7 mouse cellular contexts compared by ENCODE assay signal in genomic region chr11:60418473-60418803, GRCm38 (mm10). TPM values are rescaled to one million over a fixed set of nuclear protein-coding genes. Genes with fewer than 3 reads are reported as not detected.
DNase-seq lines count a peak whose midpoint lies in the region; ATAC-seq and TF ChIP-seq lines count a peak whose summit lies in the region.

No protein-coding gene starts in this region.

- dilution Hi-C loops in CH12.LX (cut with MboI; ENCODE audit: extremely low pct_ligation_motif_present, extremely low pct_unique_long_range_greater_than_20kb, low sequenced_read_pairs) = no loop called here

- H3K79me2 ChIP-seq in C2C12 (ENCODE audit: control insufficient read depth, insufficient read depth) = peaks cover 58% of the 10 kb centered on the region
- peaks cover 35% of the 10 kb centered on the region for H3K79me2 ChIP-seq in CH12.LX (replicated peaks; ENCODE audit: control insufficient read depth, extremely low read depth, insufficient read depth, poor library complexity, severe bottlenecking)

- TF ChIP-seq RAD21 in CH12.LX (IDR thresholded peaks at IDR 0.05; ENCODE audit: low read depth, low read length) = no peak

- H3K4me3 ChIP-seq in C2C12 (ENCODE audit: insufficient read depth, poor library complexity, severe bottlenecking) (peak overlapping the region; percentile 79), CH12.LX (replicated peaks in 1 of 3; ENCODE audit: low read depth in 2 of 3, low read length in 2 of 3, poor library complexity in 1 of 3) (peak overlapping the region; percentile 80 to 94 (median 87))
- H3K4me3 ChIP-seq in forebrain, embryonic 11.5 days (ENCODE audit: low read depth, low read length) = peak overlapping the region; percentile 87
- peak overlapping the region; percentile 97 for H3K4me3 ChIP-seq in midbrain, embryonic 10.5 days

- no peak for TF ChIP-seq EP300 in CH12.LX (IDR thresholded peaks at IDR 0.05; ENCODE audit: low read length)

- H3K4me1 ChIP-seq in CH12.LX (ENCODE audit: control insufficient read depth in 1 of 2, insufficient read depth in 2 of 2) = peaks cover 7 to 57% of the 10 kb centered on the region in 2 experiments
- H3K4me1 ChIP-seq in forebrain, embryonic 11.5 days (replicated peaks; ENCODE audit: control insufficient read depth, insufficient read depth, low read length) = peaks cover 5% of the 10 kb centered on the region
- peaks cover 44% of the 10 kb centered on the region for H3K4me1 ChIP-seq in midbrain, embryonic 10.5 days

- H3K9me3 ChIP-seq in CH12.LX (replicated peaks; ENCODE audit: low read length) = no peaks in the 10 kb centered on the region
- H3K9me3 ChIP-seq in forebrain, embryonic 11.5 days (ENCODE audit: control insufficient read depth, low read length) = no peaks in the 10 kb centered on the region
- H3K9me3 ChIP-seq in midbrain, embryonic 10.5 days (replicated peaks) = no peaks in the 10 kb centered on the region

- no peak for TF ChIP-seq POLR2A in CH12.LX (IDR thresholded peaks at IDR 0.05; ENCODE audit: low read depth, low read length)

- H3K4me2 ChIP-seq in CH12.LX (ENCODE audit: insufficient read depth, low read depth, poor library complexity, severe bottlenecking) = peak overlapping the region; percentile 86
- H3K4me2 ChIP-seq in forebrain, embryonic 11.5 days (ENCODE audit: low read depth, low read length, severe bottlenecking) = peak overlapping the region; percentile 80

- DNase-seq in CH12.LX (ENCODE audit: extremely low read depth) = peak; percentile 30
- peak; percentile 50 for DNase-seq in forebrain, embryonic 11.5 days (ENCODE audit: low spot score)
- DNase-seq in kidney, adult 8-10 months = peak; percentile 7 to 13
- no peak for DNase-seq in midbrain, embryonic 10.5 days (ENCODE audit: low spot score)
- DNase-seq in thymus, postnatal 10 days (ENCODE audit: low spot score in 2 of 2) = peak; percentile 7 to 20
- DNase-seq in layer of hippocampus, postnatal 10 days (ENCODE audit: low spot score in 2 of 2) = no peak

- peak overlapping the region; percentile 95 for H3ac ChIP-seq in C2C12 (ENCODE audit: control insufficient read depth, insufficient read length, low read depth)

- H3K79me3 ChIP-seq in C2C12 (ENCODE audit: low read depth) = peaks cover 18% of the 10 kb centered on the region

- H3K27me3 ChIP-seq in C2C12 (ENCODE audit: control insufficient read depth, insufficient read depth, insufficient read length) (no peaks in the 10 kb centered on the region), CH12.LX (replicated peaks) (no peaks in the 10 kb centered on the region)
- no peaks in the 10 kb centered on the region for H3K27me3 ChIP-seq in forebrain, embryonic 11.5 days (ENCODE audit: control insufficient read depth, insufficient read depth, low read length)
- H3K27me3 ChIP-seq in midbrain, embryonic 10.5 days (ENCODE audit: low read depth, poor library complexity, severe bottlenecking) = no peaks in the 10 kb centered on the region

- no peak for ATAC-seq in forebrain, embryonic 11.5 days (replicated peaks; ENCODE audit: low FRiP score)

- in situ Hi-C loops in CH12.LX (cut with MboI; ENCODE audit: low pct_ligation_motif_present, low pct_unique_long_range_greater_than_20kb, low sequenced_read_pairs) = loop anchor here (5.0 to 25.0 kb wide), 3 partner anchors 164 to 331 kb away; no protein-coding TSS in a partner anchor

- TF ChIP-seq CTCF in C2C12 (IDR thresholded peaks at IDR 0.05; ENCODE audit: control insufficient read depth, insufficient read depth, insufficient read length) = no peak
- TF ChIP-seq CTCF in CH12.LX (conservative IDR thresholded peaks at IDR 0.05 in 1 of 2, IDR thresholded peaks at IDR 0.05 in 1 of 2; ENCODE audit: low read depth in 2 of 2, low read length in 2 of 2) = no peak

- H3K27ac ChIP-seq in CH12.LX (ENCODE audit: insufficient read depth, low read depth) = no peak overlapping the region
- H3K27ac ChIP-seq in forebrain, embryonic 11.5 days (ENCODE audit: low read depth, low read length) = no peak overlapping the region
- peak overlapping the region; percentile 95; the same call in 1 of the 2 replicates for H3K27ac ChIP-seq in midbrain, embryonic 10.5 days (replicated peaks)

- H3K36me3 ChIP-seq in C2C12 (ENCODE audit: control insufficient read depth, insufficient read depth) (no peaks in the 10 kb centered on the region), CH12.LX (replicated peaks in 1 of 2; ENCODE audit: control insufficient read depth in 1 of 2, insufficient read depth in 1 of 2, low read length in 1 of 2) (peaks cover 0 to 30% of the 10 kb centered on the region in 2 experiments)
- no peaks in the 10 kb centered on the region for H3K36me3 ChIP-seq in forebrain, embryonic 11.5 days (ENCODE audit: control insufficient read depth, insufficient read depth, low read length)
- no peaks in the 10 kb centered on the region for H3K36me3 ChIP-seq in midbrain, embryonic 10.5 days

- H3K9ac ChIP-seq in CH12.LX (ENCODE audit: insufficient read depth, low read depth) = peak overlapping the region; percentile 87
- H3K9ac ChIP-seq in forebrain, embryonic 11.5 days (ENCODE audit: low read length) = peak overlapping the region; percentile 88

- WGBS in forebrain, embryonic 11.5 days = 35% methylated on average over 6 of the region's 6 CpGs
- 30% methylated on average over 6 of the region's 6 CpGs for WGBS in midbrain, embryonic 10.5 days

TF ChIP-seq in C2C12, 6 proteins besides CTCF, POLR2A, EP300 and RAD21:
- TF ChIP-seq MYOD1 (IDR thresholded peaks at IDR 0.05; ENCODE audit: control insufficient read depth, insufficient read length, low read depth) (no peak), USF1 (IDR thresholded peaks at IDR 0.05; ENCODE audit: low read depth) (no peak), MYOG (IDR thresholded peaks at IDR 0.05; ENCODE audit: control insufficient read depth, extremely low read depth, insufficient read length) (no peak), FOSL1 (IDR thresholded peaks at IDR 0.05; ENCODE audit: insufficient read depth, low read length, poor library complexity, severe bottlenecking) (no peak), CEBPB (IDR thresholded peaks at IDR 0.05; ENCODE audit: low read depth) (no peak), MAX (IDR thresholded peaks at IDR 0.05) (no peak)

TF ChIP-seq in CH12.LX, 34 proteins besides CTCF, POLR2A, EP300 and RAD21:
- no peak for TF ChIP-seq NRF1 (IDR thresholded peaks at IDR 0.05; ENCODE audit: low read depth, low read length)
- TF ChIP-seq GABPA (IDR thresholded peaks at IDR 0.05; ENCODE audit: insufficient replicate concordance, low read depth, low read length) = no peak
- TF ChIP-seq SMC3 (IDR thresholded peaks at IDR 0.05; ENCODE audit: low read depth, low read length) = no peak
- TF ChIP-seq JUND (conservative IDR thresholded peaks at IDR 0.05; ENCODE audit: low read depth, low read length) = no peak
- no peak for TF ChIP-seq JUN (IDR thresholded peaks at IDR 0.05; ENCODE audit: insufficient read depth, low read depth, low read length)
- no peak for TF ChIP-seq SIN3A (IDR thresholded peaks at IDR 0.05; ENCODE audit: low read length)
- TF ChIP-seq MXI1 (IDR thresholded peaks at IDR 0.05; ENCODE audit: low read depth, low read length) = no peak
- no peak for TF ChIP-seq USF1 (IDR thresholded peaks at IDR 0.05; ENCODE audit: low read depth, low read length)
- no peak for TF ChIP-seq CHD2 (IDR thresholded peaks at IDR 0.05; ENCODE audit: low read length)
- no peak for TF ChIP-seq UBTF (IDR thresholded peaks at IDR 0.05; ENCODE audit: low read depth, low read length)
- no peak for TF ChIP-seq TCF12 (IDR thresholded peaks at IDR 0.05; ENCODE audit: low read depth, low read length)
- TF ChIP-seq BHLHE40 (IDR thresholded peaks at IDR 0.05; ENCODE audit: low read depth, low read length) = no peak
- no peak for TF ChIP-seq ZMIZ1 (IDR thresholded peaks at IDR 0.05; ENCODE audit: low read depth, low read length)
- TF ChIP-seq MAZ (IDR thresholded peaks at IDR 0.05; ENCODE audit: low read depth, low read length) = no peak
- TF ChIP-seq CHD1 (IDR thresholded peaks at IDR 0.05; ENCODE audit: low read depth, low read length) = no peak

RNA-seq across cellular contexts. Expression of gene Atpaf2, which starts 0.2 kb away (rescaled TPM):
- polyA plus RNA-seq in C2C12 (2012; fragmentation: generic; extraction: Trizol) (41.4 TPM), CH12.LX (2012; ENCODE audit: insufficient read length, low read depth) (56.9 and 78.6 TPM in 2 replicates)
- total RNA-seq in CH12.LX (2012; rRNA removed) (47.8 and 62.4 TPM in 2 replicates), CH12.LX (2014; rRNA removed) (72.6 and 79.2 TPM in 2 replicates)
- polyA plus RNA-seq in forebrain, embryonic 11.5 days (2014; fragmentation: Nextera tagmentation; extraction: Ambion mirVana) = 40.1 and 51.7 TPM in 2 replicates
- polyA plus RNA-seq in midbrain, embryonic 10.5 days (2016; fragmentation: Nextera tagmentation; extraction: Ambion mirVana) = 51.8 and 52.1 TPM in 2 replicates
- total RNA-seq in layer of hippocampus, postnatal 10 days (2021) = 10 to 100 TPM; 28.3 to 31.8 TPM

RNA-seq across cellular contexts. Expression of gene Gid4, which starts 1.5 kb away (rescaled TPM):
- polyA plus RNA-seq in C2C12 (2012; fragmentation: generic; extraction: Trizol) = 6.0 TPM
- total RNA-seq in CH12.LX (2012; rRNA removed) = 18.9 and 23.4 TPM in 2 replicates
- total RNA-seq in CH12.LX (2014; rRNA removed) = 17.0 and 17.3 TPM in 2 replicates
- polyA plus RNA-seq in CH12.LX (2012; ENCODE audit: insufficient read length, low read depth) = 14.9 and 17.0 TPM in 2 replicates
- polyA plus RNA-seq in forebrain, embryonic 11.5 days (2014; fragmentation: Nextera tagmentation; extraction: Ambion mirVana) = 38.1 and 38.5 TPM in 2 replicates
- polyA plus RNA-seq in midbrain, embryonic 10.5 days (2016; fragmentation: Nextera tagmentation; extraction: Ambion mirVana) = 31.7 and 32.5 TPM in 2 replicates
- total RNA-seq in layer of hippocampus, postnatal 10 days (2021) = 10 to 100 TPM; 38.0 to 39.3 TPM

RNA-seq across cellular contexts. Expression of gene Drg2, which starts 36.0 kb away (rescaled TPM):
- 80.6 TPM for polyA plus RNA-seq in C2C12 (2012; fragmentation: generic; extraction: Trizol)
- total RNA-seq in CH12.LX (2012; rRNA removed) = 135 and 152 TPM in 2 replicates
- total RNA-seq in CH12.LX (2014; rRNA removed) = 105 and 115 TPM in 2 replicates
- polyA plus RNA-seq in CH12.LX (2012; ENCODE audit: insufficient read length, low read depth) = 151 and 155 TPM in 2 replicates
- polyA plus RNA-seq in forebrain, embryonic 11.5 days (2014; fragmentation: Nextera tagmentation; extraction: Ambion mirVana) = 121 and 133 TPM in 2 replicates
- 129 and 131 TPM in 2 replicates for polyA plus RNA-seq in midbrain, embryonic 10.5 days (2016; fragmentation: Nextera tagmentation; extraction: Ambion mirVana)
- total RNA-seq in layer of hippocampus, postnatal 10 days (2021) = 10 to 100 TPM; 64.2 to 73.8 TPM

RNA-seq across cellular contexts. Expression of gene Myo15, which starts 50.7 kb away (rescaled TPM):
- polyA plus RNA-seq in C2C12 (2012; fragmentation: generic; extraction: Trizol) = not detected
- total RNA-seq in CH12.LX (2012; rRNA removed) = 0.04 and 0.08 TPM in 2 replicates
- total RNA-seq in CH12.LX (2014; rRNA removed) = 0.01 TPM in 1 of 2 replicates, not detected in the other
- 0.10 and 0.13 TPM in 2 replicates for polyA plus RNA-seq in CH12.LX (2012; ENCODE audit: insufficient read length, low read depth)
- polyA plus RNA-seq in forebrain, embryonic 11.5 days (2014; fragmentation: Nextera tagmentation; extraction: Ambion mirVana) = 0.08 and 0.27 TPM in 2 replicates
- 0.04 and 0.05 TPM in 2 replicates for polyA plus RNA-seq in midbrain, embryonic 10.5 days (2016; fragmentation: Nextera tagmentation; extraction: Ambion mirVana)
- under 1 TPM; 0.13 to 0.18 TPM for total RNA-seq in layer of hippocampus, postnatal 10 days (2021)

Comparison
In these comparisons a context has a peak if more than half of its experiments do, and no peak if none do; other contexts are left out.
1. DNase-seq: peak in CH12.LX (single experiment), forebrain, embryonic 11.5 days (single experiment), kidney, adult 8-10 months (2 of 2) and thymus, postnatal 10 days (2 of 2); none in midbrain, embryonic 10.5 days (single experiment) and layer of hippocampus, postnatal 10 days (0 of 2).
2. Peak in every context shown above with its lines, with median percentiles within 50 percentile points of each other: H3K4me3 ChIP-seq.